Mouse (Mus musculus) erythroblast, embryonic 14.5 days (primary cell): ENCODE data around the gene Igfbp4. TPM values are rescaled to one million over a fixed set of nuclear protein-coding genes. Genes with fewer than 3 reads are reported as not detected.
A peak's percentile ranks its signal among the peaks of the same experiment; 100 is the strongest.

Experiments used
- H3K27me3 ChIP-seq: 2 replicates; pipeline ENCODE4 v1.6.1; 2012; ENCODE audit warnings: inconsistent platforms; ENCODE audit not compliant: control insufficient read depth
- H3K36me3 ChIP-seq: 2 replicates; pipeline ENCODE4 v1.6.1; 2012; ENCODE audit warnings: mild to moderate bottlenecking, inconsistent platforms; ENCODE audit not compliant: control insufficient read depth
- H3K4me1 ChIP-seq: 2 replicates; pipeline ENCODE4 v1.6.1; 2012; ENCODE audit warnings: inconsistent platforms; ENCODE audit not compliant: control insufficient read depth
- H3K4me3 ChIP-seq: replicated peaks from 2 replicates; pipeline ENCODE3; 2012; ENCODE audit warnings: moderate library complexity, mild to moderate bottlenecking, inconsistent platforms
- H3K9me3 ChIP-seq: 2 replicates; pipeline ENCODE4 v1.6.1; 2012; ENCODE audit warnings: low read length, inconsistent platforms, mixed read lengths; ENCODE audit not compliant: control insufficient read depth
- GATA1 ChIP-seq: IDR thresholded peaks from 2 replicates; pipeline ENCODE4 v1.6.1; 2012; ENCODE audit warnings: low read length, inconsistent platforms, mixed read lengths
- TAL1 ChIP-seq: IDR thresholded peaks from 3 replicates; pipeline ENCODE4 v1.6.1; 2012; ENCODE audit warnings: low read length, inconsistent platforms, mixed read lengths
- polyA plus RNA-seq: library from polyadenylated mRNA; stranded (reverse); fragments of >175 nt; gene quantifications from 2 replicates; pipeline ENCODE4 v1.2.3, GENCODE M21; 2012

Igfbp4 gene
- polyA plus RNA-seq, 1 experiment: 2.9 TPM

DNA sequence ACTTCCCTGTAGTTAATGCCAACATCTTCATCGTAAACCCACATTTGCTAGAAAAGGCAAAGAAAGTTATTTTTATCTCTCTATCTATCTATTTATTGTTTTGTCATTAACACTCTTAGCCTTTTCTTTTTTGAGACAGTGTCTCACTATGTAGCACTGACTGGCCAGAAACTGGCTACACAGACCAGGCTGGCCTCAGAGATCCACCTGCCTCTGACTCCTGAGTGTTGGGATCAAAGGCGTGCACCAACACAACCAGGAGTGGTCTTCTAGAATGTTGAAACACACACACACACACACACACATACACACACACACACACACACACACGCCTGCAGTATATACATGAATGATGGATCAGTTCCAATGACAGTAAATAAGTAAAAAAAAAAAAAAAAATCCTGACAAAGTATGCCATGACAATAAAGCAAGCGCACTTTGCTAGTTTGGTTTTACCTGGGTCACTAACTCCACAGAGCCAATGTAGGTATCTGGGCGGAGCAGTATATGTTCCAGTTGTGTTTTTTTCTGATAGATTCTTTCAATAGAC, 18.6 kb upstream of the Igfbp4 start:
- Histone ChIP-seq H3K4me3 (peak overlapping the region; percentile 68), H3K9me3 (no peaks in the 10 kb centered on the region), H3K36me3 (peaks cover 61% of the 10 kb centered on the region), H3K4me1 (peaks cover 45% of the 10 kb centered on the region), H3K27me3 (no peaks in the 10 kb centered on the region)
- no peak for TF ChIP-seq TAL1

DNA sequence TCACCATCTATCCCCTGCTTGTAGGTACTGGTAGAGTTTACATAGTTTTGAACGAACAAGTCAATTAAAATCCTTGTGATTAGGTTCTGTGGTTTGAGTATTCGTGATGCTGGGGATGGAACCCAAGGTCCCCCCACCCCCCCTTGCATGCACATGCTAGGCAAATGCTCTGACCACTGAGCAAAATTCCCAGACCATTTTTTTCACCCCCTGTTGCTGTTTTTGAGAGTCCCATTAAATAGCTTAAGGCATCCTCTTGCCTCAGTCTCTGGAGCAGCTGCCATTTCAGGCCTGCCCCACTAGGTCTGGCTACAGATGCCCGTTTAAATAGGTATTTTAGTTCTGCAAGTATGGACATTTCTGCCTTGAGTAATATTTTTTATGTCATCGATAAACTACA, 17.9 kb upstream of the Igfbp4 start:
- no peaks in the 10 kb centered on the region for H3K27me3 ChIP-seq
- H3K9me3 ChIP-seq: no peaks in the 10 kb centered on the region
- TF ChIP-seq GATA1: no peak
- no peak for TF ChIP-seq TAL1
- peaks cover 40% of the 10 kb centered on the region for H3K4me1 ChIP-seq
- peaks cover 55% of the 10 kb centered on the region for H3K36me3 ChIP-seq
- H3K4me3 ChIP-seq: peak overlapping the region; percentile 68

DNA sequence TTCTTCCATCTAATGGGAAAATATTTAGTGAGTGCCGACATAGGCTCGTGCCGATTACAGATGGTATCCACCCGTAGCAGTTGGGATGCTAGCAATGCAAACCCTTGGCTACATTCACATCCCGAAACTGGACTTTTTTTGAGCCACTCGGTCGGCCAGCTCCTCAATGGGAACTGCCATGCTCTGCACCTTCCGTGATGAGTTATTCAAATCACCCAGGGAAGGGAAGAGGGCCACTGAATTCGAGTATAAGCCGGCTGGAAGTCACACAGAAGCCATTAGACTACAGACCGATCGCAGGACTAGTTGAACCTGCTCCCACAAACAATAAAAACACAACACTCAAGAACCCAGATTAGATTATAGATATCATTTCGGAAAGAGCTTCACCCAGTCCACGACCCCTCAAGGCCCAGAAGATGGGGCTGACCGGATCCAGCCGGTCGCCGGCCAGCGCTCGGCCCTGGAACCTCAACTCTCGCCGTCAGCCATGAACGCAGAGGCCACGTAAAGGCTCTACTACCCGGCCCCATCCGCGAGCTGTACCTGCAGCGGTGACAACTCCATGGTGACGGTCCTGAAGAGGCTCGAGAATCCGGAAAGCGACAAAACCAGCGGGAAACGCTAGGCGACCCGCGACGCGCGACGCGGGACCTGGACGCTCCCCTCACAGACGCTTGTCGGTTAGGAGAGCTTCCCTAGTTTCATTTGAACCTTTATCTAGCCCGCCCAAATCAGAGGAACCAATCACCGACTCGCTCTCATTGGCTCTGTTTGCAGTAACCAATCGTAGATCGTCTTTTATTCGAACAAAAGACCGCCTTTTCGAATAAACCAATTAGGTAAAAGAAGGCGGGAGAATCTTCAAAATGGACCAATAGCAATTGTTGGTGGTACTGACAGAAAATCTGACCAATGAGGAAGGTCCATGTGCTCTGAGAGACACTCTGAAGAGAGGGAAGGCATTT, 17.3 kb upstream of the Igfbp4 start, which contains the start of gene Top2a:
TSS of gene Top2a (minus strand) at position 690 of the 968 bp plus-strand sequence.
- Histone ChIP-seq H3K27me3 (no peaks in the 10 kb centered on the region), H3K4me1 (peaks cover 40% of the 10 kb centered on the region), H3K36me3 (peaks cover 48% of the 10 kb centered on the region), H3K4me3 (peak within 1 kb of the TSS; percentile 68), H3K9me3 (no peaks in the 10 kb centered on the region)
- TF ChIP-seq TAL1 (no peak), GATA1 (peak; percentile 89)

- Histone ChIP-seq H3K4me1 (peaks cover 40% of the 10 kb centered on the region), H3K9me3 (no peaks in the 10 kb centered on the region), H3K27me3 (no peaks in the 10 kb centered on the region), H3K36me3 (peaks cover 40% of the 10 kb centered on the region), H3K4me3 (peak overlapping the region; percentile 68)
- TF ChIP-seq GATA1: no peak
- no peak for TF ChIP-seq TAL1
These were observed 16.4 kb upstream of the Igfbp4 start for GRCm38 (mm10) chr11:99024468-99025134.

DNA sequence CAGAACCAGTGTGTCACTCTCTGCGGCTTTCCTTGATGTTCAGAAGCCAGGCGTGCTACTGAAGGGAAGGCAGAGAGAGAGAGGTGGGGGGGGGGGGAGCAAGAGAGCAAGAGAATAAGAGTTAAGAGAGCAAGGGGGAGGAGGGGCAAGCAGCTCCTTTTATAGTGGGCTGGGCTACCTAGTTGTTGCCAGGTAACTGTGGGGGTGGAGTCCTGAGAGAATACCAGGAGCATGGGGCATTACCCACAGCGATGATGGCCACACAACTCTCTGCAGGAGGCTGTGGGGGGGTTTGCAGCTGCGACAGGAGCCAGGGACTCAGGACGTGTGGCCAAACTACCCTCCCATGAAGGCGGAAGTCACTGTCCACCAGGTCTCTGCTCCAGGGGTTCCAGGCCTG, 15.2 kb upstream of the Igfbp4 start:
- Histone ChIP-seq H3K4me3 (no peak overlapping the region), H3K36me3 (peaks cover 27% of the 10 kb centered on the region), H3K4me1 (peaks cover 31% of the 10 kb centered on the region), H3K27me3 (peaks cover 11% of the 10 kb centered on the region), H3K9me3 (no peaks in the 10 kb centered on the region)
- no peak for TF ChIP-seq GATA1
- no peak for TF ChIP-seq TAL1

DNA sequence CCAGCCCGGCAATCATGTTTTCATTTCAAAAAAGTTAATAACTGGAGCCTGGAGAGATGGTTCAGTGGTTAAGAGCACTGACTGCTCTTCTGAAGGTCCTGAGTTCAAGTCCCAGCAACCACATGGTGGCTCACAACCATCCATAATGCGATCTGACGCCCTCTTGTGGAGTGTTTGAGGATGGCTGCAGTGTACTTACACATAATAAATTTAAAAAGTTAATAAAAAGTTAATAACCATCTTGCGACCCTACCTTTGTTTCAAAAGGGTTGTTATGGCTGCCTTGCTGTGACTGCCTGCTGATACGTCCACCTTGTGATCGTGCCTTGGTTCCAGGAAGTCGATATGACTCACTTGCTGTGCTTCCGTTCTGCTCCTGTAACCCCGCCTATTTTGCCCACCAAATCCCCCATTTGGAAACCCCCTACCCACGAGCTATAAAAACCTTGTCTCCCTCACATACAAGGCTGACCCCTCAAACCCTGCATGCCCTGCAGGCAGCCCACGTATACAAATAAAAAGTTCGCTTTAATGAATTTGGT, 14.1 kb upstream of the Igfbp4 start:
- TF ChIP-seq GATA1 (no peak), TAL1 (no peak)
- Histone ChIP-seq H3K27me3 (peaks cover 12% of the 10 kb centered on the region), H3K9me3 (no peaks in the 10 kb centered on the region), H3K36me3 (peaks cover 17% of the 10 kb centered on the region), H3K4me3 (no peak overlapping the region), H3K4me1 (peaks cover 20% of the 10 kb centered on the region)

DNA sequence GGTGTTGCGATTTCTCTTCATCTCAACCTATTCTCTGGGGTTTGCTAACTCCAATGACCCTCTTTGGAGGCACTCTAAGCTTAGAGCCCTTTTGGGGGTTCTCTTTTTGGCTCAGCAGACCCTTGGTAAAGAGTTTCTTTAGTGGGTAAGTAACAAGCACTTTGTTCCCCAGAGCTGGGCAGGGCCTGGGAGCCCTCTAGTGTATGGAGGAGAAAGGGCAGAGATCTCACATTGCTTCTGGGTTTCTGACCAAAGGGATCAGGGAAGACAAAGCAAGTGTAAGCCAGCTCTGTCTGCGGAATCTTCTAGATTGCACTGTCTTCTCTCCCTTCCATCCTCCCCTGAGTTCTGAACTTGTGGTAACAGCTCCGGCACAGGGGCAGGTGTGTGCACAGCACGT, 5.7 kb upstream of the Igfbp4 start:
- no peak for TF ChIP-seq TAL1
- TF ChIP-seq GATA1: no peak
- H3K36me3 ChIP-seq: no peaks in the 10 kb centered on the region
- peaks cover 5% of the 10 kb centered on the region for H3K4me1 ChIP-seq
- peaks cover 61% of the 10 kb centered on the region for H3K27me3 ChIP-seq
- H3K9me3 ChIP-seq: no peaks in the 10 kb centered on the region
- H3K4me3 ChIP-seq: no peak overlapping the region

- peaks cover 9% of the 10 kb centered on the region for H3K4me1 ChIP-seq
- peaks cover 4% of the 10 kb centered on the region for H3K9me3 ChIP-seq
- peaks cover 64% of the 10 kb centered on the region for H3K27me3 ChIP-seq
- H3K4me3 ChIP-seq: no peak overlapping the region
- TF ChIP-seq GATA1 (no peak), TAL1 (no peak)
- H3K36me3 ChIP-seq: no peaks in the 10 kb centered on the region
These were observed 4.8 kb upstream of the Igfbp4 start for GRCm38 (mm10) chr11:99036254-99036653.

DNA sequence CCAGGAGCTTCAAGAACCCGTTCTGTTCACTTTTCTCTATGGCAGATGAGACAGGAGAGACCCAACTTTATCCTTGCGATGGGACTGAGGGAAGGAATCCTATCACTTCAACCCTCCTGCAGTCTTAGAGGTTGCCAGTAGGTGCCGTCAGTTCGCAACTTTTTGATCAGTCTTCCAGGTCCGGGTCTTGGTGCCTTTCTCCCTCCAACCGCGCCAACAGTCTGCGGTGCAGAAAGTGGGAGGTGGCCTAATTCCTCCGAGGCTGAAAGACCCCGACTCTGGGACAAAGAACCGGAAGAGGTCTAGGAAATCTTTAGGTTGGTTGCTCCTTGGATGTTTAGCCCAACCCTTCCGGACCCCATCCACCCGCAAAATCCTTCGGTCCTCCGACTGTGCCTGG, 1.3 kb upstream of the Igfbp4 start:
- H3K27me3 ChIP-seq: peaks cover 87% of the 10 kb centered on the region
- peaks cover 11% of the 10 kb centered on the region for H3K9me3 ChIP-seq
- peaks cover 15% of the 10 kb centered on the region for H3K4me1 ChIP-seq
- no peaks in the 10 kb centered on the region for H3K36me3 ChIP-seq
- peak overlapping the region; percentile 27 for H3K4me3 ChIP-seq
- TF ChIP-seq TAL1 (no peak), GATA1 (no peak)
